Mouse (Mus musculus) heart, postnatal 0 days (tissue): ENCODE results near the gene Rsrp1. TPM values are rescaled to one million over a fixed set of nuclear protein-coding genes. Genes with fewer than 3 reads are reported as not detected.

Experiments used
- ATAC-seq: fragments of 200-750 bp; cut with Nextera tagmentation; 2 replicates; pipeline ENCODE4 v1.8.0; 2017; ENCODE audit warnings: low read depth, moderate number of reproducible peaks, moderate library complexity; ENCODE audit not compliant: insufficient read depth
- DNase-seq: peaks from one replicate; pipeline ENCODE4 v3.0.0-alpha.2; 2016; ENCODE audit warnings: low spot score
- H3K27ac ChIP-seq: fragments of 300-500 bp; sonication (generic); 2 replicates; pipeline ENCODE4 v1.5.1; 2014; ENCODE audit warnings: low read depth, mild to moderate bottlenecking
- H3K27me3 ChIP-seq: fragments of 300-500 bp; sonication (generic); 2 replicates; pipeline ENCODE4 v1.6.1; 2014; ENCODE audit warnings: low read length, mixed read lengths; ENCODE audit not compliant: control insufficient read depth, insufficient read depth
- H3K36me3 ChIP-seq: fragments of 300-500 bp; sonication (generic); replicated peaks from 2 replicates; pipeline ENCODE4 v1.6.1; 2014; ENCODE audit warnings: low read length, mixed read lengths; ENCODE audit not compliant: control insufficient read depth, insufficient read depth
- H3K4me1 ChIP-seq: fragments of 300-500 bp; sonication (generic); 2 replicates; pipeline ENCODE4 v1.6.1; 2014; ENCODE audit warnings: antibody characterized with exemption; ENCODE audit not compliant: control insufficient read depth, insufficient read depth
- H3K4me2 ChIP-seq: fragments of 300-500 bp; sonication (generic); 2 replicates; pipeline ENCODE4 v1.6.1; 2014; ENCODE audit warnings: low read depth, mild to moderate bottlenecking, low read length, moderate library complexity
- H3K4me3 ChIP-seq: fragments of 300-500 bp; sonication (generic); 2 replicates; pipeline ENCODE4 v1.5.1; 2014; ENCODE audit warnings: low read depth, low read length
- H3K9ac ChIP-seq: fragments of 300-500 bp; sonication (generic); replicated peaks from 2 replicates; pipeline ENCODE4 v1.6.1; 2014; ENCODE audit warnings: low read depth, low read length, mixed read lengths
- H3K9me3 ChIP-seq: fragments of 300-500 bp; sonication (generic); replicated peaks from 2 replicates; pipeline ENCODE4 v1.6.1; 2016; ENCODE audit warnings: low read length; ENCODE audit not compliant: control insufficient read depth
- CTCF ChIP-seq: IDR thresholded peaks from 2 replicates; pipeline ENCODE4 v1.5.1; 2016; ENCODE audit warnings: antibody characterized with exemption, control low read depth, low read depth
- EP300 ChIP-seq: IDR thresholded peaks from 2 replicates; pipeline ENCODE4 v1.6.1; 2016; ENCODE audit warnings: antibody characterized with exemption, low read depth
- WGBS: fragments of 180-500 bp; shearing (Covaris S2); extraction: QIAGEN DNeasy Blood & Tissue Kit; methylation state at CpG from one replicate; pipeline ENCODE4 v1.1.7; 2014; 5-methylcytosine and 5-hydroxymethylcytosine counted together
- polyA plus RNA-seq: library from polyadenylated mRNA; unstranded; fragments of >200 nt; fragmentation: Nextera tagmentation; extraction: Ambion mirVana; gene quantifications from 2 replicates; pipeline ENCODE4 v1.2.1, GENCODE M21; 2015
- total RNA-seq: library from RNA; depleted of rRNA; stranded (reverse); fragments of >200 nt; gene quantifications from 2 replicates; pipeline ENCODE4 v1.2.3, GENCODE M21; 2014; ENCODE audit warnings: low replicate concordance; rRNA removed

Rsrp1 gene
- total and polyA plus RNA-seq, 2 experiments from 2014 or later = 80.5 to 295 TPM

DNA sequence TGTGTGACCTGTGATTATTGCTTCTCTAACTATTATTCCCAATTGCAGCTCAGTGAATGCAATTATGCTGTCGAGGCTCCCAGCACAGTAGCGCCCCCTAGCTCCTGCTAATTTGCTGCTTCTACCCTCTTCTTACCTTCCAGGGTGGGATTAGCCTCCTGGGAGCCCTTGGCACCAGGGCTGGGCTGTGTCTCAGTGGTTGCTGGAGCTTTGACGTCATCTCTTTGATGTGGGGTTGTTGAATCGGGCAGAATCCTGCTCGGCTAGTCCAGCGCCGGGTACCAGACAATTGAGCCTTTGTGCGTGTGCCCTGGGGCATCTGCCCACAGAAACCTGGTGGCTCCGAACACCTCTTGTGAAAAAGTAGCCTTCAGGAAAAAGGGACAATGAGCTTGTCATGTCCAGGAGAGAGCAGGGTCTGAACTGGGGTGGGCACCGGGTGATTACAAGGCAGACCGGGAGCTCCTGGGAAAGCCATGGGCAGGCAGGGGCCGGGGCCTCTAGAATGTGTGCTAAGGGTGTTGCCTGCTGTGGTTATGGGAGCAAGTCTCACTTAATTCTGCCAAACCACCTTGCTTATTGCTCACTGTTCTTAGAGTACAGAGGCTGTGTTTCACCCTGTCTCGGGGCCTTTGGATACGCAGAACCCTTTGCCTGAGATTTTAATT, 52.0 kb downstream of the Rsrp1 start:
- DNase-seq (no peak), ATAC-seq (no peak)
- Histone ChIP-seq H3K27me3 (0 out of 2 replicates have a peak, but pooled peaks cover 3% of the 10 kb centered on the region), H3K4me1 (no peaks in the 10 kb centered on the region), H3K9me3 (0 out of 2 replicates have a peak, but pooled peaks cover 4% of the 10 kb centered on the region), H3K27ac (no peak overlapping the region), H3K4me2 (no peak overlapping the region), H3K4me3 (no peak overlapping the region), H3K9ac (no peak overlapping the region), H3K36me3 (no peaks in the 10 kb centered on the region)
- 39% methylated on average over 14 of the region's 14 CpGs for WGBS
- TF ChIP-seq EP300 = no peak
- no peak for TF ChIP-seq CTCF

DNA sequence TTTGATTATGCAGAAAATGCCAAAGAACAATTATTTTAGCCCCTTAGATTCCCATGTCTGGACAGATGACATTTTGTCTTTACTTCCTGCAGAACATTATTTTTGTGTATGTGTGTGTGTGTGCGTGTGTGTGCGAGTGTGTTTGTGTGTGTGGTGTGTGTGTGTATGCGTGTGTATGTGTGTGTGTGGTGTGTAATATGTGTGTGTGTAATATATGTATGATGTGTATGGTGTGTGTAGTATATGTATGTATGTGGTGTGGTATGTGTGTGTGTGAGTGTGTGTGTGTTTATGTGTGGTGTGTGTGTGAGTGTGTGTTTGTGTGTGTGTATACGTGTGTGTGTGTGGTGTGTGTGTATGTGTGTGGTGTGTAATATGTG, 52.5 kb downstream of the Rsrp1 start:
- Histone ChIP-seq H3K4me3 (no peak overlapping the region), H3K27ac (no peak overlapping the region), H3K36me3 (no peaks in the 10 kb centered on the region), H3K9ac (no peak overlapping the region), H3K4me1 (no peaks in the 10 kb centered on the region), H3K4me2 (no peak overlapping the region), H3K9me3 (0 out of 2 replicates have a peak, but pooled peaks cover 4% of the 10 kb centered on the region), H3K27me3 (0 out of 2 replicates have a peak, but pooled peaks cover 3% of the 10 kb centered on the region)
- TF ChIP-seq CTCF = no peak
- TF ChIP-seq EP300 = no peak
- 77% methylated on average over 4 of the region's 4 CpGs for WGBS
- DNase-seq (no peak), ATAC-seq (no peak)

Other genes starting within 250 kb of the Rsrp1 start
- gene Man1c1, start 219.3 kb upstream of the Rsrp1 start, total RNA-seq = 14.8 and 21.2 TPM in 2 replicates
- gene Man1c1, start 219.3 kb upstream of the Rsrp1 start, polyA plus RNA-seq = 3.8 TPM in 2 replicates
- gene Ldlrap1, start 155.6 kb upstream of the Rsrp1 start, total RNA-seq = 9.4 and 31.8 TPM in 2 replicates
- 11.6 and 12.3 TPM in 2 replicates for gene Ldlrap1, start 155.6 kb upstream of the Rsrp1 start, polyA plus RNA-seq
- gene Maco1, start 70.2 kb upstream of the Rsrp1 start, total RNA-seq = 23.5 and 32.1 TPM in 2 replicates
- gene Maco1, start 70.2 kb upstream of the Rsrp1 start, polyA plus RNA-seq = 21.7 and 21.8 TPM in 2 replicates
- 5.3 and 7.7 TPM in 2 replicates for gene Rhd, start 59.1 kb upstream of the Rsrp1 start, total RNA-seq
- gene Rhd, start 59.1 kb upstream of the Rsrp1 start, polyA plus RNA-seq = 10.1 and 10.3 TPM in 2 replicates
- gene Tmem50a, start 8.6 kb upstream of the Rsrp1 start, total RNA-seq = 111 and 117 TPM in 2 replicates
- 160 and 171 TPM in 2 replicates for gene Tmem50a, start 8.6 kb upstream of the Rsrp1 start, polyA plus RNA-seq
- gene Syf2, start 7.3 kb downstream of the Rsrp1 start, total RNA-seq = 19.5 and 31.1 TPM in 2 replicates
- gene Syf2, start 7.3 kb downstream of the Rsrp1 start, polyA plus RNA-seq = 66.8 and 73.3 TPM in 2 replicates
- 0.11 and 0.15 TPM in 2 replicates for gene Runx3, start 197.1 kb downstream of the Rsrp1 start, total RNA-seq
- gene Runx3, start 197.1 kb downstream of the Rsrp1 start, polyA plus RNA-seq = 0.04 and 0.07 TPM in 2 replicates